Mouse (Mus musculus) urinary bladder, postnatal 25 days (tissue): Measurements from ENCODE around the gene Dedd.
A peak's percentile ranks its signal among the peaks of the same experiment; 100 is the strongest.
"Not testable (repeated sequence)": the region's sequence is repeated elsewhere in the genome, so short reads cannot be mapped to it uniquely, and the experiment has no call there.

ENCODE experiments used
- DNase-seq: peaks from one replicate; pipeline ENCODE4 v3.0.0; 2022; ENCODE audit warnings: low spot score

The Dedd gene

GRCm38 (mm10) chr1:171319748-171320147 lies 9.2 kb upstream of the Dedd start:
- DNase-seq, result no peak

GRCm38 (mm10) chr1:171320151-171320550 lies 8.8 kb upstream of the Dedd start:
- DNase-seq, result no peak

GRCm38 (mm10) chr1:171321415-171321814 lies 7.5 kb upstream of the Dedd start:
- no peak for DNase-seq

GRCm38 (mm10) chr1:171322012-171322411 lies 6.9 kb upstream of the Dedd start:
- DNase-seq, result no peak

- DNase-seq, result no peak
Observed at GRCm38 (mm10) chr1:171325571-171325970, 3.4 kb upstream of the Dedd start.

- DNase-seq, result not testable (repeated sequence)
Observed at GRCm38 (mm10) chr1:171326588-171326987, 2.4 kb upstream of the Dedd start.

- DNase-seq, result no peak
Observed at GRCm38 (mm10) chr1:171328244-171328643, 701 bp upstream of the Dedd start.

- DNase-seq, result no peak
Observed at GRCm38 (mm10) chr1:171329433-171330215, 679 bp downstream of the Dedd start.

- DNase-seq, result no peak
Observed at GRCm38 (mm10) chr1:171330216-171330560, 1.2 kb downstream of the Dedd start.

GRCm38 (mm10) chr1:171342262-171343207 lies 13.6 kb downstream of the Dedd start:
- DNase-seq, result no peak

- DNase-seq, result no peak
Observed at GRCm38 (mm10) chr1:171343922-171344677, 15.2 kb downstream of the Dedd start.

GRCm38 (mm10) chr1:171344715-171345114 lies 15.8 kb downstream of the Dedd start:
- no peak for DNase-seq

GRCm38 (mm10) chr1:171345225-171346094 lies 16.5 kb downstream of the Dedd start, which contains the start of the genes Nit1 and Pfdn2:
TSS of gene Nit1 (minus strand) at chr1:171345646.
TSS of gene Pfdn2 (plus strand) at chr1:171345670.
- peak; percentile 87 for DNase-seq

- DNase-seq, result no peak
Observed at GRCm38 (mm10) chr1:171346095-171346450, 17.1 kb downstream of the Dedd start.

GRCm38 (mm10) chr1:171348665-171349064 lies 19.7 kb downstream of the Dedd start:
- DNase-seq, result no peak

GRCm38 (mm10) chr1:171349210-171349609 lies 20.3 kb downstream of the Dedd start:
- no peak for DNase-seq

- DNase-seq, result no peak
Observed at GRCm38 (mm10) chr1:171355812-171356340, 26.9 kb downstream of the Dedd start.

- no peak for DNase-seq
Observed at GRCm38 (mm10) chr1:171356814-171357213, 27.9 kb downstream of the Dedd start.

- no peak for DNase-seq
Observed at GRCm38 (mm10) chr1:171358421-171358820, 29.5 kb downstream of the Dedd start.

GRCm38 (mm10) chr1:171360253-171360652 lies 31.3 kb downstream of the Dedd start:
- no peak for DNase-seq

GRCm38 (mm10) chr1:171360656-171361055 lies 31.7 kb downstream of the Dedd start, which contains the start of gene Klhdc9:
TSS of gene Klhdc9 (minus strand) at chr1:171360798.
- DNase-seq, result peak; percentile 83
